Mouse (Mus musculus): Measurements from ENCODE around the gene Fmo2. TPM values are rescaled to one million over a fixed set of nuclear protein-coding genes. Genes with fewer than 3 reads are reported as not detected.

Fmo2 gene
- total and polyA plus RNA-seq, 3 experiments = not detected

DNA sequence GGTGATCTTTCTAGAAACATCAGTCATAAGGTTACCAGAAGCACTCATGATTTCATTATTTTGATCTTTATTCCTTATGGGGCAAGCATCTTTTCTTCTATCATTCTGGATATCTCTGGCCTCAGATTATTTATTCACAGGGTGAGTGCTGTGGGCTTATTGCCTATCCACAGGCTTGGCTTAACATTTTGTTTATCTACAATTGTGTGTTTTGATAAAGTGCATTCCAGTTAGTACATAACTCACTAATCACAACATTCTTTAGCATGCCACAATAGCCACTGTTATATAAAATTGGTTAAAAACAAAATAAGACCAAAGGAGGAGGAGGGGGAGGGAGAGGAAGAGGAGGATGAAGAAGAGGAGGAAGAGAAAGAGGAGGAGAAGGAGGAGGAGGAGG lies 13.6 kb upstream of the Fmo2 start:
- Histone ChIP-seq H3K27me3 (ENCODE audit: control insufficient read depth in 1 of 2, insufficient read depth in 2 of 2, low read length in 2 of 2) (no peaks in the 10 kb centered on the region), H3K9me3 (replicated peaks; ENCODE audit: insufficient read depth, low read length) (no peaks in the 10 kb centered on the region), H3K36me3 (ENCODE audit: control insufficient read depth in 1 of 2, insufficient read depth in 2 of 2, low read length in 2 of 2) (no peaks in the 10 kb centered on the region), H3K4me3 (ENCODE audit: control insufficient read depth in 1 of 2, insufficient read depth in 1 of 2, low read depth in 2 of 2, low read length in 2 of 2) (no peak overlapping the region), H3K27ac (ENCODE audit: control insufficient read depth, low read depth, low read length) (no peak overlapping the region), H3K9ac (ENCODE audit: control insufficient read depth, low read depth, low read length, poor library complexity, severe bottlenecking) (no peak overlapping the region), H3K79me2 (ENCODE audit: control insufficient read depth, insufficient read depth, low read length, poor library complexity) (no peaks in the 10 kb centered on the region), H3K4me1 (ENCODE audit: control insufficient read depth in 1 of 2, insufficient read depth in 2 of 2, low read length in 2 of 2) (no peaks in the 10 kb centered on the region)
- TF ChIP-seq SMC3 (IDR thresholded peaks at IDR 0.05; ENCODE audit: low read depth, low read length) = no peak
- no peak for TF ChIP-seq ETS1 (IDR thresholded peaks at IDR 0.05; ENCODE audit: low read depth, low read length)
- no peak for TF ChIP-seq SIN3A (IDR thresholded peaks at IDR 0.05; ENCODE audit: low read length)
- TF ChIP-seq CHD1 (IDR thresholded peaks at IDR 0.05; ENCODE audit: low read depth, low read length) = no peak
- no peak for TF ChIP-seq CTCF (IDR thresholded peaks at IDR 0.05 in 2 of 3, conservative IDR thresholded peaks at IDR 0.05 in 1 of 3; ENCODE audit: control insufficient read depth in 1 of 3, insufficient read depth in 1 of 3, low read depth in 2 of 3, low read length in 3 of 3, poor library complexity in 1 of 3, severe bottlenecking in 1 of 3)
- TF ChIP-seq POLR2AphosphoS2 (IDR thresholded peaks at IDR 0.05; ENCODE audit: low read length) = no peak
- no peak for TF ChIP-seq MYC (IDR thresholded peaks at IDR 0.05; ENCODE audit: low read depth, low read length)
- no peak for TF ChIP-seq MEF2A (IDR thresholded peaks at IDR 0.05; ENCODE audit: extremely low read depth, insufficient replicate concordance, low read depth, low read length, poor library complexity, severe bottlenecking)
- TF ChIP-seq E2F4 (IDR thresholded peaks at IDR 0.05; ENCODE audit: borderline replicate concordance, low read depth, low read length) = no peak
- no peak for TF ChIP-seq KAT2A (conservative IDR thresholded peaks at IDR 0.05; ENCODE audit: low read depth, low read length)
- TF ChIP-seq ZKSCAN1 (IDR thresholded peaks at IDR 0.05; ENCODE audit: low read depth, low read length) = no peak
- no peak for TF ChIP-seq CHD2 (IDR thresholded peaks at IDR 0.05; ENCODE audit: low read length)
- no peak for TF ChIP-seq NRF1 (IDR thresholded peaks at IDR 0.05; ENCODE audit: insufficient read depth, low read depth, low read length, poor library complexity, severe bottlenecking)
- no peak for TF ChIP-seq ZMIZ1 (IDR thresholded peaks at IDR 0.05; ENCODE audit: low read depth, low read length)
- no peak for TF ChIP-seq MXI1 (IDR thresholded peaks at IDR 0.05; ENCODE audit: low read depth, low read length)
- TF ChIP-seq POLR2AphosphoS5 (IDR thresholded peaks at IDR 0.05; ENCODE audit: borderline replicate concordance, low read depth, low read length) = no peak
- TF ChIP-seq GABPA (IDR thresholded peaks at IDR 0.05; ENCODE audit: low read depth, low read length) = no peak
- no peak for DNase-seq (ENCODE audit: low read depth, low spot score)

GRCm38 (mm10) chr1:162901879-162902278 lies 3.4 kb upstream of the Fmo2 start:
- no peak overlapping the region for H3K4me3 ChIP-seq (ENCODE audit: control insufficient read depth in 1 of 2, insufficient read depth in 1 of 2, low read depth in 2 of 2, low read length in 2 of 2)
- TF ChIP-seq MEF2A (IDR thresholded peaks at IDR 0.05; ENCODE audit: extremely low read depth, insufficient replicate concordance, low read depth, low read length, poor library complexity, severe bottlenecking) = no peak
- TF ChIP-seq CTCF (IDR thresholded peaks at IDR 0.05 in 2 of 3, conservative IDR thresholded peaks at IDR 0.05 in 1 of 3; ENCODE audit: control insufficient read depth in 1 of 3, insufficient read depth in 1 of 3, low read depth in 2 of 3, low read length in 3 of 3, poor library complexity in 1 of 3, severe bottlenecking in 1 of 3) = no peak
- no peak for TF ChIP-seq MYB (IDR thresholded peaks at IDR 0.05; ENCODE audit: low read depth, low read length)
- no peak for TF ChIP-seq NELFE (IDR thresholded peaks at IDR 0.05; ENCODE audit: low read depth, low read length)
- TF ChIP-seq ZC3H11A (IDR thresholded peaks at IDR 0.05; ENCODE audit: low read depth, low read length) = no peak
- TF ChIP-seq MAX (IDR thresholded peaks at IDR 0.05; ENCODE audit: low read length) = no peak
- TF ChIP-seq CHD2 (IDR thresholded peaks at IDR 0.05; ENCODE audit: low read length) = no peak
- TF ChIP-seq USF1 (IDR thresholded peaks at IDR 0.05; ENCODE audit: low read depth, low read length) = no peak
- no peak for TF ChIP-seq BHLHE40 (IDR thresholded peaks at IDR 0.05; ENCODE audit: borderline replicate concordance, low read depth, low read length)
- TF ChIP-seq SMC3 (IDR thresholded peaks at IDR 0.05; ENCODE audit: low read depth, low read length) = no peak
- TF ChIP-seq UBTF (IDR thresholded peaks at IDR 0.05; ENCODE audit: borderline replicate concordance, insufficient read depth, low read depth, low read length) = no peak
- no peak for TF ChIP-seq MAZ (IDR thresholded peaks at IDR 0.05; ENCODE audit: low read depth, low read length)
- no peak overlapping the region for H3K9ac ChIP-seq (ENCODE audit: control insufficient read depth, low read depth, low read length, poor library complexity, severe bottlenecking)
- no peaks in the 10 kb centered on the region for H3K9me3 ChIP-seq (replicated peaks; ENCODE audit: insufficient read depth, low read length)
- H3K27me3 ChIP-seq (ENCODE audit: control insufficient read depth in 1 of 2, insufficient read depth in 2 of 2, low read length in 2 of 2) = no peaks in the 10 kb centered on the region; a peak in 1 of 4 replicates
- no peak overlapping the region for H3K27ac ChIP-seq (ENCODE audit: control insufficient read depth, low read depth, low read length)
- no peak for DNase-seq (ENCODE audit: low read depth, low spot score)
- H3K36me3 ChIP-seq (ENCODE audit: control insufficient read depth in 1 of 2, insufficient read depth in 2 of 2, low read length in 2 of 2) = no peaks in the 10 kb centered on the region
- H3K79me2 ChIP-seq (ENCODE audit: control insufficient read depth, insufficient read depth, low read length, poor library complexity) = no peaks in the 10 kb centered on the region
- H3K4me1 ChIP-seq (ENCODE audit: control insufficient read depth in 1 of 2, insufficient read depth in 2 of 2, low read length in 2 of 2) = no peaks in the 10 kb centered on the region

Measured in MEL (cell line).